In genomic region chr11:49737625-49738024, GRCm38 (mm10) we compare ENCODE assay signal across 18 mouse cellular contexts. TPM values are rescaled to one million over a fixed set of nuclear protein-coding genes. Genes with fewer than 3 reads are reported as not detected.
A peak's percentile ranks its signal among the peaks of the same experiment; 100 is the strongest.
DNase-seq lines count a peak whose midpoint lies in the region; ATAC-seq and TF ChIP-seq lines count a peak whose summit lies in the region.
"Had no signal": no experiment of that assay in that cellular context is flagged by ENCODE, and none has a peak within 500 bp of the region (broad histone marks: within the 10 kb centered on the region; RNA-seq: fewer than 3 reads in every experiment).

No protein-coding gene starts in this region.

- no peak for ATAC-seq in granulocyte monocyte progenitor cell, adult 5-6 weeks (replicated peaks; ENCODE audit: poor library complexity, severe bottlenecking)
- ATAC-seq: forebrain, embryonic 16.5 days; liver, embryonic 12.5 days had no signal

- 0 out of 2 replicates have a peak overlapping the region, but pooled peaks have one; percentile 8 for H3K27ac ChIP-seq in gastrocnemius, adult 2 months
- H3K27ac ChIP-seq: liver, embryonic 12.5 days; neural tube, embryonic 12.5 days had no signal

- TF ChIP-seq CTCF in gastrocnemius, adult 2 months (IDR thresholded peaks at IDR 0.05): no peak

- DNase-seq in gastrocnemius, adult 2 months: no peak
- DNase-seq in gastrocnemius, adult 18-20 months (ENCODE audit: low spot score): no peak
- DNase-seq in kidney, postnatal 10 days: peak; percentile 31
- no peak for DNase-seq in kidney, adult 18-20 months
- DNase-seq in 3T3-L1 (ENCODE audit: low read depth, low spot score): peak; percentile 20
- peak; percentile 47 for DNase-seq in kidney, postnatal 14 days
- no peak for DNase-seq in adrenal gland, postnatal 14 days
- DNase-seq: adrenal gland, adult 8-10 months; B cell, adult 2 months; cerebellum, adult 9-10 months; heart, postnatal 36 days; thymus, adult 18-20 months had no signal

- intact Hi-C loops in gastrocnemius, adult 2 months (cut with DNase I): no loop called here

- H3K4me3 ChIP-seq in gastrocnemius, adult 2 months: no peak overlapping the region
- H3K4me3 ChIP-seq: erythroblast, embryonic 14.5 days; heart, embryonic 12.5 days; liver, embryonic 12.5 days; neural tube, embryonic 12.5 days had no signal

RNA-seq across cellular contexts. Expression of gene Cnot6, which starts 25.1 kb away (rescaled TPM):
- total RNA-seq in gastrocnemius, adult 2 months (2021): 10 to 100 TPM in 1 of 2 experiments, 1 to 10 TPM in 1; 8.1 to 14.5 TPM
- total RNA-seq in gastrocnemius, adult 18-20 months (2021): 10 to 100 TPM; 10.4 to 10.7 TPM
- 73.3 and 77.8 TPM in 2 replicates for total RNA-seq in granulocyte monocyte progenitor cell, adult 5-6 weeks (2014; fragmentation: Nextera tagmentation)
- 42.2 and 52.8 TPM in 2 replicates for total RNA-seq in granulocyte monocyte progenitor cell, adult 5-6 weeks (2017)
- total RNA-seq in adrenal gland, postnatal 14 days (2021): 54.5 and 54.9 TPM in 2 replicates

RNA-seq across cellular contexts. Expression of gene Gfpt2, which starts 56.4 kb away (rescaled TPM):
- 10 to 100 TPM in 1 of 2 experiments, 1 to 10 TPM in 1; 7.5 to 11.1 TPM for total RNA-seq in gastrocnemius, adult 2 months (2021)
- 10 to 100 TPM in 1 of 2 experiments, 1 to 10 TPM in 1; 4.6 to 11.7 TPM for total RNA-seq in gastrocnemius, adult 18-20 months (2021)
- 0.21 and 0.58 TPM in 2 replicates for total RNA-seq in granulocyte monocyte progenitor cell, adult 5-6 weeks (2014; fragmentation: Nextera tagmentation)
- total RNA-seq in granulocyte monocyte progenitor cell, adult 5-6 weeks (2017): 0.13 TPM in 1 of 2 replicates, not detected in the other
- total RNA-seq in adrenal gland, postnatal 14 days (2021): 5.6 and 6.0 TPM in 2 replicates

Comparison
In these comparisons a context has a peak if more than half of its experiments do, and no peak if none do; other contexts are left out.
1. DNase-seq: peak in kidney, postnatal 10 days (single experiment), 3T3-L1 (single experiment) and kidney, postnatal 14 days (single experiment); none in gastrocnemius, adult 2 months (single experiment), gastrocnemius, adult 18-20 months (single experiment), kidney, adult 18-20 months (single experiment) and adrenal gland, postnatal 14 days (single experiment).